Mouse (Mus musculus): ENCODE results near the gene Gm3411.
"Not testable (repeated sequence)": the region's sequence is repeated elsewhere in the genome, so short reads cannot be mapped to it uniquely, and the experiment has no call there.

Gene Gm3411

GRCm38 (mm10) chr14:6286931-6287715, at the start of gene Gm3411:
Gm3411 (minus strand) TSS chr14:6287250.
- peak; percentile 9 to 49 for DNase-seq (ENCODE audit: low spot score in 2 of 2)

DNA sequence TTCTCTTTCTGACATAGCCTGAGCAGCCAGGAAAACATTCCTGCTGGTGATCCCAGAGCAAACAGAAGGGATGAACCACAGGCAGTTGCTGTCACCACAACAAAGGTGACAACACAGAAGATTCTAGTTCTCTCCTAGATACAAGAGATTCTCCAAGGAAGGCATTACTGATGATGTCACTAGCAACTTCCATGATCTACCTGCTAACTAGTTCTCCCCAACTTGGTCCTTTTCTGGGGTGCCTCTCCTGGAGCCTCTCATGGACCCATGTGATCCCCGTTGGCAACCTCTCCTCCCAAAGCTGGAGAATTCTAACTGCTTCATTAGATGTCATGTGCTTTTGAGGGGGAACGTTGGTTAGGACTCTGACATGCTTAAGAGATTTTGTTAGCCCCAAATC, 17.7 kb upstream of the Gm3411 start, which contains the start of gene Gm21103:
Gene Gm21103, minus strand, starts transcription at position 101 of the 400 bp plus-strand sequence.
- not testable (repeated sequence) for DNase-seq (ENCODE audit: low spot score in 2 of 2)

GRCm38 (mm10) chr14:6219192-6219591, 67.9 kb downstream of the Gm3411 start, which contains the start of gene Gm21560:
Gm21560 (minus strand) TSS chr14:6219292.
- not testable (repeated sequence) for DNase-seq (ENCODE audit: low spot score in 2 of 2)
